Mouse (Mus musculus) layer of hippocampus, adult 18-20 months (tissue): ENCODE data around the gene Kcnc1. TPM values are rescaled to one million over a fixed set of nuclear protein-coding genes. Genes with fewer than 3 reads are reported as not detected.
A peak's percentile ranks its signal among the peaks of the same experiment; 100 is the strongest.

ENCODE experiments used
- DNase-seq, 2 experiments: peaks; one replicate each; pipeline ENCODE4 v3.0.0; 2022; ENCODE audit warnings: low spot score in 2 of 2
- total RNA-seq, 2 experiments: library from RNA; stranded (reverse); gene quantifications; 2 replicates each; pipeline ENCODE4 v1.2.3; 2021

The Kcnc1 gene
- total RNA-seq, 2 experiments from 2014 or later, result 117 to 118 TPM

GRCm38 (mm10) chr7:46466422-46466981 lies 70.2 kb downstream of the Kcnc1 start:
- DNase-seq, result peak in 1 of 2 experiments; percentile 54

- DNase-seq, result no peak
Measured at GRCm38 (mm10) chr7:46469542-46469941, 73.2 kb downstream of the Kcnc1 start.

- DNase-seq, result no peak
Measured at GRCm38 (mm10) chr7:46471054-46471737, 74.9 kb downstream of the Kcnc1 start.

GRCm38 (mm10) chr7:46473141-46473540 lies 76.8 kb downstream of the Kcnc1 start:
- DNase-seq, result no peak

GRCm38 (mm10) chr7:46475464-46475863 lies 79.2 kb downstream of the Kcnc1 start:
- DNase-seq, result no peak

GRCm38 (mm10) chr7:46477456-46477855 lies 81.2 kb downstream of the Kcnc1 start:
- DNase-seq, result no peak

- DNase-seq, result no peak
Measured at GRCm38 (mm10) chr7:46479793-46480192, 83.5 kb downstream of the Kcnc1 start.

GRCm38 (mm10) chr7:46482099-46482531 lies 85.8 kb downstream of the Kcnc1 start:
- DNase-seq, result no peak

GRCm38 (mm10) chr7:46483050-46483449 lies 86.8 kb downstream of the Kcnc1 start:
- no peak for DNase-seq

- no peak for DNase-seq
Measured at GRCm38 (mm10) chr7:46484223-46484622, 87.9 kb downstream of the Kcnc1 start.

GRCm38 (mm10) chr7:46486761-46487160 lies 90.5 kb downstream of the Kcnc1 start:
- no peak for DNase-seq

GRCm38 (mm10) chr7:46487354-46487753 lies 91.1 kb downstream of the Kcnc1 start:
- no peak for DNase-seq

Other genes starting within 250 kb of the Kcnc1 start
- gene Abcc8, start 216.5 kb upstream of the Kcnc1 start, total RNA-seq, result 10 to 100 TPM; 41.8 to 42.8 TPM
- gene Ush1c, start 158.0 kb upstream of the Kcnc1 start, total RNA-seq, result under 1 TPM in 1 of 2 experiments, not detected in 1; 0.17 TPM
- gene Otog, start 155.5 kb upstream of the Kcnc1 start, total RNA-seq, result under 1 TPM; 0.13 to 0.32 TPM
- gene Myod1, start 20.0 kb upstream of the Kcnc1 start, total RNA-seq, result under 1 TPM in 1 of 2 experiments, not detected in 1; 0.18 TPM
- gene Sergef, start 243.3 kb downstream of the Kcnc1 start, total RNA-seq, result 10 to 100 TPM; 47.9 to 50.8 TPM